Mouse (Mus musculus) embryo, embryonic 9.5 days (tissue): ENCODE results near the gene Ildr1.

Experiments used
- DNase-seq: peaks from one replicate; pipeline ENCODE4 v3.0.0-alpha.2; 2017; ENCODE audit errors: extremely low spot score

Ildr1 gene

GRCm38 (mm10) chr16:36771703-36772102 lies 77.9 kb downstream of the Ildr1 start:
- DNase-seq: no peak

- DNase-seq: no peak
Measured at GRCm38 (mm10) chr16:36772996-36773395, 79.2 kb downstream of the Ildr1 start.

GRCm38 (mm10) chr16:36775658-36776057 lies 81.9 kb downstream of the Ildr1 start:
- DNase-seq: no peak
